Mouse (Mus musculus) layer of hippocampus, postnatal 10 days (tissue): ENCODE results near the gene Fhit. TPM values are rescaled to one million over a fixed set of nuclear protein-coding genes. Genes with fewer than 3 reads are reported as not detected.

Experiments used
- DNase-seq, 2 experiments: peaks; one replicate each; pipeline ENCODE4 v3.0.0; 2021; ENCODE audit warnings: low spot score in 2 of 2
- total RNA-seq, 2 experiments: library from RNA; stranded (reverse); gene quantifications; 2 replicates each; pipeline ENCODE4 v1.2.3; 2021

Fhit gene
- total RNA-seq, 2 experiments from 2014 or later = 4.4 to 6.9 TPM

GRCm38 (mm10) chr14:10367783-10368680, 793.8 kb downstream of the Fhit start:
- DNase-seq = no peak

GRCm38 (mm10) chr14:10366808-10367207, 795.0 kb downstream of the Fhit start:
- DNase-seq = no peak

DNA sequence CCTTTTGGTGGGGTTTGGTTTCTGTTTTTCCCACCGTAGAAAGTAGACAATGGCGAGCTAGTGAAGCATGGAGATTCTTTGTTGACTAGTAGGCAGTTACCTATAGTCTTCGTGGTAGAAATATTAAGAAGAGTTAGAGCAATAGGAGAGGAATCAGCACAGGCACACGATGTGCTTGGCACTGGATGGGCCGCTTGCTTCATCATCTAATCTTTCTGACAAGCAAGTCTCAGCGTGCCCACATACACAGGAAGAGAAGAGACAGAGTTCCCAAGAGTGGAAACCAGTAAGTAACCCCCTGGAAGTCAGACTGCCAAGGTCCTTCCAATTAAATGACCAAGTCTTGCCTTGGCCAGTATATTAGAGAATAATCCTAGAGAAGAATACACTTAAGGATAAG, 797.6 kb downstream of the Fhit start:
- DNase-seq = no peak

DNA sequence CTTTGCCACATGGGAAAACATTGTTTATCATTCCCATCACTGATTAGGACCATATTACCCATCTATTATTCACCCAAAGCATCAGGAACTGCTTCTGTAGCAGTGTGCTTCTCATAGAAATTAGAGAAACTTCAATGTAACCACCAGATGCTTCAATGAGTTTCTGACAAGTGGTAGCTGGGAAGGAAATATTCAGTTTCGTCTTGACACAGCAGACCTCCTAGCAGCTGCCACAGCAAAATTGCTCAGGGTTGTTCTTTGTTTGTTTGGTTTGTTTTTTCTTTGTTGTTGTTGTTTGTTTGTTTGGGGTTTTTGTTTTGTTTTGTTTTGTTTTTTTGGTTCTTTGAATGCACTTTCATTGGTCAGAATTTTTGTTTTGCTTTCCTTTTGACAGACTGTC, 798.5 kb downstream of the Fhit start:
- DNase-seq = no peak

- DNase-seq = no peak
These were observed 815.9 kb downstream of the Fhit start for GRCm38 (mm10) chr14:10345905-10346304.

GRCm38 (mm10) chr14:10344064-10344463, 817.8 kb downstream of the Fhit start:
- no peak for DNase-seq

DNA sequence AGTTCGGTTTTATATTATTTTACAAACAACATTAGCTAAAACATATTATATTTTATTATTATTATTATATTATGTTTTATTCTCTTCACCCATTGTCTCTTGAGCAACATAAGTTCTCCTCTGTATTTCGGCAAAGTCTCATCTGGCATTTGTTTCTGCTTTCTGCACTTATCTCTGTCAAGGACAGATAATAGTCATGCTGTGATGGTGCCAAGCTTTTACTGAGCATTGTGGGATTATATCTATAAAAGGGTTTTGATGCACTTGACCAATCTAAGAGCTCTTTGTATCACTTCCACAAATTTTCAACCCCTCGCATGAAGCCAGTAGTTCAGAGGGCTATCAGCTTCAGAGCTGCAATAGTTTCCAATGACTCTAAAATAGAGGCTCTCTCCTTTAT, 845.1 kb downstream of the Fhit start:
- DNase-seq = no peak

DNA sequence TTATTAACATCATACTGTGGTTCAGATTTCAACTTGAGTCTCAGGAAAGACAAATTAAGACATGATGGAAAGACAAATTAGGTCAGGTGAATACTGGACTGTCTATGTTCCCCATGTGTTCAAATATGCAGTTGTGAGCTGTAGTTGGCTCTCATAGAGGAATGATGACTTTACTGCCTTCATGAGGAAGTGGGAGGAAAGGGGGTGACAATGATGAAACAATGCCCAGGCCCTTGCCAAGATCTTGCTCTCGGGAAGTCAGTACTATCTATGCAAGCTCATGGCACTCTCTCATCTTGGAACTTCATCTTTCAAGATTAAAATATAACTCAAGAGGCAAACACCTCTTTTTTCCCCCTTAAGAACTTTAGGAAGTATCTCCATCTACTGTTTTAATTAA, 849.6 kb downstream of the Fhit start:
- DNase-seq = no peak

DNA sequence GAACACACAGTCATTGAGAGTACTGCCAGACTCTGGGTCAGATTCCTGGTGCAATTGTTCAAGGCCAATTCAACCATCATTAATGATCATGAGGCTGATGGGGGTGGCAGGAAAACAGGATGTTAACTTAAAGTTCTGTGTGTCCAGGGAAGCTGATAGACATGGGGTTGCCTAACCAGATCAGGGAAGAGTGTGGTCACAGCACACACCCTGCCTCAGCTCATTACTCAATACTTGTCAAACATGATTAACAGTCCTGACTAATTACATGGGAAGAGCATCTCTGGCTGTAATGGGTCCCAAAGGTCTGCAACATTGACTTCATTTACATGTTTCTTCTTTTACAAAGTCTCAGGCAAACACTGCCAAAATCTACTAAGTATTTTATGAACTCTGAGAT, 856.5 kb downstream of the Fhit start:
- DNase-seq = no peak

DNA sequence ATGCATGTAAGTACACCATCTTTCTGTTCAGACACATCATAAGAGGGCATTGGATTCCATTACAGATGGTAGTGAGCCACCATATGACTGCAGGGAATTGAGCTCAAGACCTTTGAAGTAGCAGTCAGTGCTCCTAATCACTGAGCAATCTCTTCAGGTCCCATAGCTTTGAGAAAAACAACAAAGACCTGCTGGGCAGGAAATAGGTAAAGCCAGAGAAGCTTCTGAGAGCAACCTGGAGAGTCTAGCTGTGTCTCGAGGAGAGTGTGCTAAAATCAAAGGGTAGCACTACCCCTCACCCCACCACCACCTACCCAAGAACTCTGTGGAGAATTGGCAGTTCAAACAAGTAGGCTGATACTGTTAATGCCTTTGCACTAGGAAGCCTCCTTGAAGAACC, 860.3 kb downstream of the Fhit start:
- DNase-seq = no peak

DNA sequence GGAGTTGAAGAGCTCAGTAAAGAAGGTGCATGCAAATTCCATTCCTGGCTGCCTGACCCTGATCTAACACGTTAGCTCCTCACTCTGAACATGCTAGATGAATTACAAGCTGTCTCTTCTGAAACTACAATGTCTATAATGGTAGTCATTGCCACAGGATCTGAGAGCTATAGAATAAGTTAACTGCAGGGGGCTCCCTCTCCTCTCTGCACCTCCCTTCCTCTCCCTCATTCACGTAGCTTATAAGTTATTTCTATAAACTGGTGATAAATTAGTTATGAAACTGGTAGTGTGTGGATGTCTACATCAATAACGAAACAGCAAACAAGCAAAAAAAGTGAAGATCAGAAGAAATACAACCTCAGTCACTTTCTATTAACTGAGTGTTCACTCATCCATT, 860.9 kb downstream of the Fhit start:
- no peak for DNase-seq

- no peak for DNase-seq
These were observed 862.8 kb downstream of the Fhit start for GRCm38 (mm10) chr14:10299030-10299429.

- no peak for DNase-seq
These were observed 872.8 kb downstream of the Fhit start for GRCm38 (mm10) chr14:10289043-10289442.

- DNase-seq = no peak
These were observed 875.8 kb downstream of the Fhit start for GRCm38 (mm10) chr14:10286027-10286426.

DNA sequence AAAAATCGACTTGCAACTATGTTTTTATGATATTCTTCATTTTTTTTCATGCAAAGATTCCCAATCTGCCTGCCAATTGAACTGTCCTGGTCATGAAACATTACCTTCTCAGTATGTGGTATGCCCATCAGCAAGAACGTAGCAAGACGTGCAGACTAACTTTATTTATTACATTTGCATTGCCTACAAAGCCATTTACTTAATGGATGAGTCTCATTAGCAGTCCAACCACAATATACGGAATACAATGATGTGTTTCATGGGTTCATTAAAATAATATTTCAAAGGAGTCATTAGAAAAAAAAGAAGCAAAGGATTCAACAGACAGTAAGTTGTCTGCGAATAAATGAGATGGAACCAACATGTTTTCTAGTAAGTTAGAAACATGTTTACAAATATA, 933.1 kb downstream of the Fhit start:
- no peak for DNase-seq

- peak in 1 of 2 experiments; percentile 9 for DNase-seq
These were observed 940.0 kb downstream of the Fhit start for GRCm38 (mm10) chr14:10221847-10222246.

- no peak for DNase-seq
These were observed 948.6 kb downstream of the Fhit start for GRCm38 (mm10) chr14:10213216-10213615.

DNA sequence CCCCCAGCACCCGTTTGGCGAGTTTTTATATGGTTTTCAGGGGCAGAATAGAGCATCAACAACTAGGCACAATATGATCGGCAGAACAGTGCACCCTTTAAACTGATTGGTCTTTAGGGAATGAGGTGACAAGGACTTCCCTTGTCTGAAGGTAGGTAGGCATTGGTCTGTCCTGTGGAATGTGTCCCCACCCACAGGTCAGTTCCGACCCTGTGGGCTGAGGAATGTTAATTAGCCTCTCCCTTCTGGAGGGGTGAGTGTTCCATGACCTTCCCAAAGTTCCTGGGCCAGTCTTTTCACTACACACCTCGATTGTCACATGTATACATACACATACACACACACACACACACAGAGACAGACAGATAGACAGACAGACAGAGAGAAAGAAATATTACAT, 950.7 kb downstream of the Fhit start:
- DNase-seq = no peak

GRCm38 (mm10) chr14:10209007-10209406, 952.8 kb downstream of the Fhit start:
- DNase-seq = no peak

DNA sequence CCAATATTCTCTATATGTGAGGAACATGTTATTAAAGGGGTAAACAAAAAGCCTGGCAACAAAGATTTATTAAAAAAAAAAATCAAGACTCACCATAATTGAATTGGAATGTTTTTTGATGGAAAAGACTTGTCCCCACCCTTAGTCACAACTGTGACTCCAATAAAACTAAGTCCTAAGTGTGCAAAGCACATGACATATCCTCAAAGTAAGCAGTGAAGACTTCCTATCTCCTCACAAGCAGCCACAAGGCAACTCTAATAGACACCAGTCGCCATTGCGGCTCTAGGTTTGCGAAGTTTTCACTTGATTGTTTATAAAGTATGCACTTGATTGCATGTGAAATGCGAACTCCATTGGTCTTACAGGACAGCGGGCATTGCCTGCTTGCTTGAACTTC, 956.1 kb downstream of the Fhit start:
- no peak for DNase-seq

DNA sequence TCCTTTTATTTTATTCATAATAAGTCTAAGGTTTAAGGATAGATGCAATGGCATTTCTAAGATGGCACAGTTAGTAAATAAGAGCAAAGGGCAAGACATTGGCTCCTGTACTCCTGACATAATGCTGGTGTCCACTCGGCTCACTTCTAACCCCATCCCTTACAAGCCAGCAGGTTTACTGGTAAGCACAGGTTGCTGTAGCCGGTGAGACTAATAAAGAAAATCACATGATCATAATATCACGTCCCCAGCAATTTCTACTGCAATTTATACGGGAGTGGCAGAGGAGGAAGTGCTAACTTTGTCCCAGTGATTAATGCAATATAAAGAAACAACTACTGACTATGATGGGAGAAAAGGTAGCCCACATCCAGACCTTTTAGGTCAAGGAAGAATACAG, 956.5 kb downstream of the Fhit start:
- DNase-seq = no peak

GRCm38 (mm10) chr14:10194130-10194529, 967.7 kb downstream of the Fhit start:
- DNase-seq = no peak

GRCm38 (mm10) chr14:10171761-10172160, 990.1 kb downstream of the Fhit start:
- no peak for DNase-seq
